Mouse (Mus musculus): ENCODE measurements around the gene Fam227a. TPM values are rescaled to one million over a fixed set of nuclear protein-coding genes. Genes with fewer than 3 reads are reported as not detected.
A peak's percentile ranks its signal among the peaks of the same experiment; 100 is the strongest.
"Not testable (repeated sequence)": the region's sequence is repeated elsewhere in the genome, so short reads cannot be mapped to it uniquely, and the experiment has no call there.

Fam227a gene
- polyA plus RNA-seq, 1 experiment from 2014 or later, result 3.5 TPM

- Histone ChIP-seq H3K9me3 (ENCODE audit: control insufficient read depth, low read length) (no peaks in the 10 kb centered on the region), H3K27me3 (ENCODE audit: control insufficient read depth, insufficient read depth, low read length) (no peaks in the 10 kb centered on the region), H3K4me1 (ENCODE audit: control insufficient read depth, insufficient read depth, low read length) (peaks cover 26% of the 10 kb centered on the region), H3K36me3 (ENCODE audit: control insufficient read depth, insufficient read depth, low read length) (no peaks in the 10 kb centered on the region), H3K4me3 (ENCODE audit: low read depth, low read length) (peak overlapping the region; percentile 85), H3K27ac (ENCODE audit: low read depth, low read length) (no peak overlapping the region), H3K4me2 (ENCODE audit: low read depth) (peak overlapping the region; percentile 48), H3K9ac (ENCODE audit: low read length) (peak overlapping the region; percentile 48)
- DNase-seq (ENCODE audit: low spot score), result no peak
- WGBS, result 20% methylated on average over 15 of the region's 15 CpGs
- no peak for ATAC-seq (ENCODE audit: insufficient read depth, low FRiP score, low TSS enrichment)
Measured at GRCm38 (mm10) chr15:79686046-79686869, 27.5 kb upstream of the Fam227a start.

- peaks cover 26% of the 10 kb centered on the region for H3K4me1 ChIP-seq (ENCODE audit: control insufficient read depth, insufficient read depth, low read length)
- no peaks in the 10 kb centered on the region for H3K36me3 ChIP-seq (ENCODE audit: control insufficient read depth, insufficient read depth, low read length)
- H3K27ac ChIP-seq (ENCODE audit: low read depth, low read length), result no peak overlapping the region
- DNase-seq (ENCODE audit: low spot score), result no peak
- peak overlapping the region; percentile 48 for H3K4me2 ChIP-seq (ENCODE audit: low read depth)
- no peak for ATAC-seq (ENCODE audit: insufficient read depth, low FRiP score, low TSS enrichment)
- no peaks in the 10 kb centered on the region for H3K27me3 ChIP-seq (ENCODE audit: control insufficient read depth, insufficient read depth, low read length)
- peak overlapping the region; percentile 16; the same call in 1 of the 2 replicates for H3K4me3 ChIP-seq (ENCODE audit: low read depth, low read length)
- peak overlapping the region; percentile 5 for H3K9ac ChIP-seq (ENCODE audit: low read length)
- 41% methylated on average over 6 of the region's 6 CpGs for WGBS
- no peaks in the 10 kb centered on the region for H3K9me3 ChIP-seq (ENCODE audit: control insufficient read depth, low read length)
Measured at GRCm38 (mm10) chr15:79685141-79685641, 26.4 kb upstream of the Fam227a start.

- Histone ChIP-seq H3K36me3 (ENCODE audit: control insufficient read depth, insufficient read depth, low read length) (no peaks in the 10 kb centered on the region), H3K9ac (ENCODE audit: low read length) (peak overlapping the region; percentile 5), H3K4me3 (ENCODE audit: low read depth, low read length) (no peak overlapping the region), H3K4me1 (ENCODE audit: control insufficient read depth, insufficient read depth, low read length) (peaks cover 26% of the 10 kb centered on the region), H3K9me3 (ENCODE audit: control insufficient read depth, low read length) (no peaks in the 10 kb centered on the region), H3K27ac (ENCODE audit: low read depth, low read length) (no peak overlapping the region), H3K4me2 (ENCODE audit: low read depth) (peak overlapping the region; percentile 48), H3K27me3 (ENCODE audit: control insufficient read depth, insufficient read depth, low read length) (no peaks in the 10 kb centered on the region)
- WGBS, result 89% methylated on average over 6 of the region's 6 CpGs
- no peak for DNase-seq (ENCODE audit: low spot score)
- ATAC-seq (ENCODE audit: insufficient read depth, low FRiP score, low TSS enrichment), result no peak
Measured at GRCm38 (mm10) chr15:79684616-79685015, 25.9 kb upstream of the Fam227a start.

GRCm38 (mm10) chr15:79683707-79684465 is 25.1 kb upstream of the Fam227a start:
- H3K9me3 ChIP-seq (ENCODE audit: control insufficient read depth, low read length), result no peaks in the 10 kb centered on the region
- ATAC-seq (ENCODE audit: insufficient read depth, low FRiP score, low TSS enrichment) (no peak), DNase-seq (ENCODE audit: low spot score) (no peak)
- H3K36me3 ChIP-seq (ENCODE audit: control insufficient read depth, insufficient read depth, low read length), result no peaks in the 10 kb centered on the region
- WGBS, result 85% methylated on average over 19 of the region's 19 CpGs
- peak overlapping the region; percentile 4; the same call in 1 of the 2 replicates for H3K4me3 ChIP-seq (ENCODE audit: low read depth, low read length)
- no peak overlapping the region for H3K27ac ChIP-seq (ENCODE audit: low read depth, low read length)
- no peak overlapping the region; the same call in 1 of the 2 replicates for H3K9ac ChIP-seq (ENCODE audit: low read length)
- H3K4me2 ChIP-seq (ENCODE audit: low read depth), result peak overlapping the region; percentile 20; the same call in 1 of the 2 replicates
- peaks cover 26% of the 10 kb centered on the region for H3K4me1 ChIP-seq (ENCODE audit: control insufficient read depth, insufficient read depth, low read length)
- H3K27me3 ChIP-seq (ENCODE audit: control insufficient read depth, insufficient read depth, low read length), result no peaks in the 10 kb centered on the region

DNA sequence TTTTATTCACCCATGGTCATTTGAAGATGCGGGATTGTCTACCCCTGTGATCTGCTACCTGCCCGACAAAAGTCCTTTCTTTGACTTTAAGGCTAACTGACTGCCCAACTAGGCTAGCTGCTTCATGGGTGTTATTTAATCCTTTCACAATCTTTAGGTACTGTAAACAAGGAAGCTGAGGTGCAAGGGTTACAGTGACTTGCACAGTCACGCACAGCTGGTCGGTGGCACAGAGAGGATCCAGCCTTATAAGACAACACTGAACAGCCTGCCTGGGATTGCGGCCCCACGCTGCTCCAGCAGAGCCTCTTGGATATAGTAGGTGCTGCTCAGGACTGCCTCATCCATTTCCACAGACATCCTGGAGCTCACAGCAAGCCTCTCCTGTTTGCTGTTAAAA is 24.4 kb upstream of the Fam227a start:
- H3K9me3 ChIP-seq (ENCODE audit: control insufficient read depth, low read length), result no peaks in the 10 kb centered on the region
- H3K36me3 ChIP-seq (ENCODE audit: control insufficient read depth, insufficient read depth, low read length), result no peaks in the 10 kb centered on the region
- H3K4me2 ChIP-seq (ENCODE audit: low read depth), result no peak overlapping the region
- ATAC-seq (ENCODE audit: insufficient read depth, low FRiP score, low TSS enrichment) (no peak), DNase-seq (ENCODE audit: low spot score) (no peak)
- peak overlapping the region; percentile 6; the same call in 1 of the 2 replicates for H3K9ac ChIP-seq (ENCODE audit: low read length)
- 87% methylated on average over 6 of the region's 6 CpGs for WGBS
- peaks cover 26% of the 10 kb centered on the region for H3K4me1 ChIP-seq (ENCODE audit: control insufficient read depth, insufficient read depth, low read length)
- H3K4me3 ChIP-seq (ENCODE audit: low read depth, low read length), result no peak overlapping the region
- no peaks in the 10 kb centered on the region for H3K27me3 ChIP-seq (ENCODE audit: control insufficient read depth, insufficient read depth, low read length)
- no peak overlapping the region for H3K27ac ChIP-seq (ENCODE audit: low read depth, low read length)

DNA sequence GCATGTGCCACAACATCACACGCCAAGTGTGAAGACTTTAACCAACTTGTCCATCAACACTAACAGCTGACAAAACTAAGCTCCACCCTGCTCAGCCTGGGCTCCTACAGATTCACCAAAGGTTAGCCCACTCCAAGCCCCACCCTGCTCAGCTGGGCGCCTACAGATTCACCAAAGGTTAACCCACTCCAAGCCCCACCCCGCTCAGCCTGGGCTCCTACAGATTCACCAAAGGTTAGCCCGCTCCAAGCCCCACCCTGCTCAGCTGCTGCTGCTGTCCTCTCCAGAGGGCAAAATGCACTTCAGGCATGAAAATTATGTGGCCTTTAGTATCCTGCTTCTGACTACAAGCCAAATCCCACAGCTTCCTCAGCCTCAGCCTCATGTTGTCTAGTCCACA is 23.2 kb upstream of the Fam227a start:
- no peaks in the 10 kb centered on the region for H3K27me3 ChIP-seq (ENCODE audit: control insufficient read depth, insufficient read depth, low read length)
- 92% methylated on average over 4 of the region's 4 CpGs for WGBS
- H3K4me2 ChIP-seq (ENCODE audit: low read depth), result no peak overlapping the region
- peaks cover 26% of the 10 kb centered on the region for H3K4me1 ChIP-seq (ENCODE audit: control insufficient read depth, insufficient read depth, low read length)
- DNase-seq (ENCODE audit: low spot score), result no peak
- no peak overlapping the region for H3K9ac ChIP-seq (ENCODE audit: low read length)
- H3K4me3 ChIP-seq (ENCODE audit: low read depth, low read length), result no peak overlapping the region
- no peak overlapping the region for H3K27ac ChIP-seq (ENCODE audit: low read depth, low read length)
- no peak for ATAC-seq (ENCODE audit: insufficient read depth, low FRiP score, low TSS enrichment)
- H3K9me3 ChIP-seq (ENCODE audit: control insufficient read depth, low read length), result no peaks in the 10 kb centered on the region
- H3K36me3 ChIP-seq (ENCODE audit: control insufficient read depth, insufficient read depth, low read length), result no peaks in the 10 kb centered on the region

DNA sequence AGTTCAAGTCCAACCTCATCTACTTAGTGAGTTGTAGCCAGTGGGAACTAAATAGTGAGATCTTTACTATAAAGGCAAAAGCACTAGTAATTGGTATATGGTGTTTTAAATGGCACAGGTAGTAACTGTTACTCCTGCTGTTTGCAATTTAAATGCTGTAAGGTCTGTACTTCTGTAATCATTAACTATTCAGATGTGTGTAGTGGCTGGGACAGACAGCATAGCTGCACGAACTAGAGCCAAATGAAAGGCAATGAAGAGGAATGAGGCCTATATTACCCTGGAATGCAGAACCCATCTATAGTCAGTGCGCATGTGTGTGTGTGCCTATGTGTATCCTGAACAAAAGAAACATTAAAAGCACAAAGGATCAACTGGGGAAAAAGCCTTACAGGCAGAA is 19.2 kb upstream of the Fam227a start:
- 79% methylated on average over 2 of the region's 2 CpGs for WGBS
- Histone ChIP-seq H3K4me1 (ENCODE audit: control insufficient read depth, insufficient read depth, low read length) (no peaks in the 10 kb centered on the region; the same call in 1 of the 2 replicates), H3K9me3 (ENCODE audit: control insufficient read depth, low read length) (no peaks in the 10 kb centered on the region), H3K9ac (ENCODE audit: low read length) (no peak overlapping the region), H3K27me3 (ENCODE audit: control insufficient read depth, insufficient read depth, low read length) (no peaks in the 10 kb centered on the region), H3K36me3 (ENCODE audit: control insufficient read depth, insufficient read depth, low read length) (peaks cover 9% of the 10 kb centered on the region), H3K4me3 (ENCODE audit: low read depth, low read length) (no peak overlapping the region), H3K4me2 (ENCODE audit: low read depth) (no peak overlapping the region), H3K27ac (ENCODE audit: low read depth, low read length) (no peak overlapping the region)
- DNase-seq (ENCODE audit: low spot score) (no peak), ATAC-seq (ENCODE audit: insufficient read depth, low FRiP score, low TSS enrichment) (no peak)

GRCm38 (mm10) chr15:79671828-79672348 is 13.1 kb upstream of the Fam227a start:
- DNase-seq (ENCODE audit: low spot score), result not testable (repeated sequence)

More at GRCm38 (mm10) chr15:79671828-79672348, 13.1 kb upstream of the Fam227a start:
- peaks cover 11% of the 10 kb centered on the region for H3K36me3 ChIP-seq (ENCODE audit: control insufficient read depth, insufficient read depth, low read length)
- H3K9ac ChIP-seq (ENCODE audit: low read length); H3K9me3 ChIP-seq (ENCODE audit: control insufficient read depth, low read length); H3K27me3 ChIP-seq (ENCODE audit: control insufficient read depth, insufficient read depth, low read length); ATAC-seq (ENCODE audit: insufficient read depth, low FRiP score, low TSS enrichment); H3K27ac ChIP-seq (ENCODE audit: low read depth, low read length); H3K4me1 ChIP-seq (ENCODE audit: control insufficient read depth, insufficient read depth, low read length): not testable (repeated sequence)
- 89% methylated on average over 11 of the region's 11 CpGs for WGBS
- peak overlapping the region; percentile 92 for H3K4me3 ChIP-seq (ENCODE audit: low read depth, low read length)
- H3K4me2 ChIP-seq (ENCODE audit: low read depth), result peak overlapping the region; percentile 65
